Mouse (Mus musculus) hindbrain, embryonic 16.5 days (tissue): ENCODE measurements at regions not wholly inside any gene's neighbourhood (a gene's known extent, or its start where the extent isn't known, plus 50 kb on each side); places are given as distances from the start of the nearest gene placed in this dataset.

Source experiments
- ATAC-seq: fragments of 200-750 bp; cut with Nextera tagmentation; 2 replicates; pipeline ENCODE4 v1.8.0; 2017; ENCODE audit warnings: moderate TSS enrichment, moderate library complexity
- H3K27ac ChIP-seq: fragments of 300-500 bp; sonication (generic); 2 replicates; pipeline ENCODE4 v1.5.1; 2014; ENCODE audit warnings: low read depth, mild to moderate bottlenecking, control low read depth, low read length, moderate library complexity
- H3K27me3 ChIP-seq: fragments of 300-500 bp; sonication (generic); replicated peaks from 2 replicates; pipeline ENCODE4 v1.6.1; 2014; ENCODE audit warnings: low read length; ENCODE audit not compliant: control insufficient read depth, insufficient read depth
- H3K36me3 ChIP-seq: fragments of 300-500 bp; sonication (generic); 2 replicates; pipeline ENCODE4 v1.6.1; 2014; ENCODE audit warnings: mild to moderate bottlenecking, low read length, moderate library complexity, mixed read lengths; ENCODE audit not compliant: control insufficient read depth, insufficient read depth
- H3K4me1 ChIP-seq: fragments of 300-500 bp; sonication (generic); 2 replicates; pipeline ENCODE4 v1.6.1; 2014; ENCODE audit warnings: low read depth, low read length; ENCODE audit not compliant: control insufficient read depth, insufficient read depth
- H3K4me2 ChIP-seq: fragments of 300-500 bp; sonication (generic); 2 replicates; pipeline ENCODE4 v1.6.1; 2014; ENCODE audit warnings: mild to moderate bottlenecking, low read length, control low read depth, moderate library complexity
- H3K4me3 ChIP-seq: fragments of 300-500 bp; sonication (generic); 2 replicates; pipeline ENCODE4 v1.5.1; 2014; ENCODE audit warnings: mild to moderate bottlenecking, low read length, control low read depth, moderate library complexity
- H3K9ac ChIP-seq: fragments of 300-500 bp; sonication (generic); 2 replicates; pipeline ENCODE4 v1.6.1; 2014; ENCODE audit warnings: low read depth, mild to moderate bottlenecking, control low read depth, low read length, moderate library complexity
- H3K9me3 ChIP-seq: fragments of 300-500 bp; sonication (generic); 2 replicates; pipeline ENCODE4 v1.6.1; 2014; ENCODE audit warnings: mild to moderate bottlenecking, low read length, moderate library complexity; ENCODE audit not compliant: control insufficient read depth
- WGBS: fragments of 180-500 bp; shearing (Covaris S2); extraction: QIAGEN DNeasy Blood & Tissue Kit; methylation state at CpG from one replicate; pipeline ENCODE4 v1.1.7; 2014; 5-methylcytosine and 5-hydroxymethylcytosine counted together

GRCm38 (mm10) chr2:148537251-148537650 is 93.9 kb upstream of the Cd93 start:
- Histone ChIP-seq H3K9ac (no peak overlapping the region), H3K4me3 (no peak overlapping the region), H3K9me3 (no peaks in the 10 kb centered on the region), H3K27me3 (no peaks in the 10 kb centered on the region), H3K4me2 (no peak overlapping the region), H3K4me1 (no peaks in the 10 kb centered on the region), H3K27ac (no peak overlapping the region), H3K36me3 (no peaks in the 10 kb centered on the region)
- ATAC-seq: no peak
- 88% methylated on average over 5 of the region's 5 CpGs for WGBS

GRCm38 (mm10) chr2:148536608-148537007 is 93.2 kb upstream of the Cd93 start:
- Histone ChIP-seq H3K4me2 (no peak overlapping the region), H3K9ac (no peak overlapping the region), H3K27ac (no peak overlapping the region), H3K4me3 (no peak overlapping the region), H3K36me3 (no peaks in the 10 kb centered on the region), H3K4me1 (no peaks in the 10 kb centered on the region), H3K27me3 (no peaks in the 10 kb centered on the region), H3K9me3 (no peaks in the 10 kb centered on the region)
- WGBS: 85% methylated on average over 3 of the region's 3 CpGs
- no peak for ATAC-seq

GRCm38 (mm10) chr2:148535562-148536180 is 92.3 kb upstream of the Cd93 start:
- no peaks in the 10 kb centered on the region for H3K9me3 ChIP-seq
- H3K4me1 ChIP-seq: no peaks in the 10 kb centered on the region
- H3K36me3 ChIP-seq: no peaks in the 10 kb centered on the region
- no peak for ATAC-seq
- no peaks in the 10 kb centered on the region for H3K27me3 ChIP-seq
- 67% methylated on average over 5 of the region's 5 CpGs for WGBS
- H3K4me2 ChIP-seq: no peak overlapping the region
- H3K27ac ChIP-seq: no peak overlapping the region
- H3K4me3 ChIP-seq: no peak overlapping the region
- H3K9ac ChIP-seq: no peak overlapping the region

GRCm38 (mm10) chr2:148532051-148532450 is 88.7 kb upstream of the Cd93 start:
- no peak overlapping the region for H3K27ac ChIP-seq
- H3K4me2 ChIP-seq: no peak overlapping the region
- H3K27me3 ChIP-seq: no peaks in the 10 kb centered on the region
- no peaks in the 10 kb centered on the region for H3K36me3 ChIP-seq
- H3K9me3 ChIP-seq: no peaks in the 10 kb centered on the region
- no peak overlapping the region for H3K4me3 ChIP-seq
- 70% methylated on average over 4 of the region's 4 CpGs for WGBS
- H3K9ac ChIP-seq: no peak overlapping the region
- no peak for ATAC-seq
- H3K4me1 ChIP-seq: no peaks in the 10 kb centered on the region

- no peak overlapping the region for H3K9ac ChIP-seq
- H3K36me3 ChIP-seq: no peaks in the 10 kb centered on the region
- H3K4me1 ChIP-seq: no peaks in the 10 kb centered on the region
- no peaks in the 10 kb centered on the region for H3K27me3 ChIP-seq
- H3K4me3 ChIP-seq: no peak overlapping the region
- H3K9me3 ChIP-seq: no peaks in the 10 kb centered on the region
- no peak for ATAC-seq
- no peak overlapping the region for H3K27ac ChIP-seq
- H3K4me2 ChIP-seq: no peak overlapping the region
- WGBS: 76% methylated on average over 4 of the region's 4 CpGs
These were observed 87.2 kb upstream of the Cd93 start for GRCm38 (mm10) chr2:148530546-148530945.

- no peaks in the 10 kb centered on the region for H3K36me3 ChIP-seq
- 61% methylated on average over 2 of the region's 2 CpGs for WGBS
- no peak overlapping the region for H3K27ac ChIP-seq
- H3K9ac ChIP-seq: no peak overlapping the region
- no peak overlapping the region for H3K4me3 ChIP-seq
- H3K9me3 ChIP-seq: no peaks in the 10 kb centered on the region
- H3K27me3 ChIP-seq: no peaks in the 10 kb centered on the region
- no peak overlapping the region for H3K4me2 ChIP-seq
- no peak for ATAC-seq
- H3K4me1 ChIP-seq: no peaks in the 10 kb centered on the region
These were observed 86.5 kb upstream of the Cd93 start for GRCm38 (mm10) chr2:148529900-148530299.

- no peak overlapping the region for H3K4me3 ChIP-seq
- no peaks in the 10 kb centered on the region for H3K36me3 ChIP-seq
- H3K27me3 ChIP-seq: no peaks in the 10 kb centered on the region
- no peaks in the 10 kb centered on the region for H3K9me3 ChIP-seq
- ATAC-seq: no peak
- no peak overlapping the region for H3K4me2 ChIP-seq
- no peak overlapping the region for H3K27ac ChIP-seq
- 98% methylated on average over 5 of the region's 5 CpGs for WGBS
- no peak overlapping the region for H3K9ac ChIP-seq
- H3K4me1 ChIP-seq: no peaks in the 10 kb centered on the region
These were observed 84.4 kb upstream of the Cd93 start for GRCm38 (mm10) chr2:148527755-148528154.

- Histone ChIP-seq H3K27ac (no peak overlapping the region), H3K36me3 (no peaks in the 10 kb centered on the region), H3K4me3 (no peak overlapping the region), H3K27me3 (no peaks in the 10 kb centered on the region), H3K9ac (no peak overlapping the region), H3K9me3 (no peaks in the 10 kb centered on the region), H3K4me1 (no peaks in the 10 kb centered on the region), H3K4me2 (no peak overlapping the region)
- 88% methylated on average over 6 of the region's 6 CpGs for WGBS
- no peak for ATAC-seq
These were observed 82.1 kb upstream of the Cd93 start for GRCm38 (mm10) chr2:148525496-148525895.

- Histone ChIP-seq H3K36me3 (no peaks in the 10 kb centered on the region), H3K9ac (no peak overlapping the region), H3K4me3 (no peak overlapping the region), H3K4me2 (no peak overlapping the region), H3K4me1 (no peaks in the 10 kb centered on the region), H3K9me3 (no peaks in the 10 kb centered on the region), H3K27me3 (no peaks in the 10 kb centered on the region), H3K27ac (no peak overlapping the region)
- WGBS: 84% methylated on average over 3 of the region's 3 CpGs
- ATAC-seq: no peak
These were observed 80.0 kb upstream of the Cd93 start for GRCm38 (mm10) chr2:148523401-148523800.

- no peak overlapping the region for H3K27ac ChIP-seq
- H3K4me3 ChIP-seq: no peak overlapping the region
- H3K36me3 ChIP-seq: no peaks in the 10 kb centered on the region
- ATAC-seq: no peak
- H3K9ac ChIP-seq: no peak overlapping the region
- H3K9me3 ChIP-seq: no peaks in the 10 kb centered on the region
- no peak overlapping the region for H3K4me2 ChIP-seq
- WGBS: 76% methylated on average over 2 of the region's 2 CpGs
- H3K27me3 ChIP-seq: no peaks in the 10 kb centered on the region
- H3K4me1 ChIP-seq: no peaks in the 10 kb centered on the region
These were observed 79.6 kb upstream of the Cd93 start for GRCm38 (mm10) chr2:148522936-148523335.
